Mouse (Mus musculus) cerebellum, adult 11-12 months (tissue): ENCODE results near the gene Glb1l3.
"Not testable (repeated sequence)": the region's sequence is repeated elsewhere in the genome, so short reads cannot be mapped to it uniquely, and the experiment has no call there.

Source experiments
- DNase-seq: peaks from one replicate; pipeline ENCODE4 v3.0.0; 2022

The Glb1l3 gene

DNA sequence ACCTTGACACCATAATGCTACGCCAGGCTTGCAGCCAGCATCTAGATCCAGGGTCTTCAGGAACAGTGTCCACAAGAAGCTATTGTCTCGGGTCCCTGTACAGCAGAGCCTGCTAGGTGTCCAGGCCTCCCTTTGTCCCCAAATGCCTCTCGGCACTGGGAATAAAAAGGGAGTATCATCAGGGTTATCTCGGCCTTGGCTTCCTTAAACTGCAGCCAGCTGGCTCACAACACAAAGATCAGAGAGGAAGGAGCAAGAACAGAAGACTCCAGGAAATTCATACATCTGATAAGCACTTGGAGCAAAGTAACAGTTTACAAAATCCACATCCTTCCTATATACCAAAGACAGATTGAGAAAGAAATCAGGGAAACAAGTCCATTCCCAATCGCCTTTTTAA lies at the start of gene Glb1l3:
Glb1l3 (minus strand) TSS at position 140 of the 400 bp plus-strand sequence.
- no peak for DNase-seq

DNA sequence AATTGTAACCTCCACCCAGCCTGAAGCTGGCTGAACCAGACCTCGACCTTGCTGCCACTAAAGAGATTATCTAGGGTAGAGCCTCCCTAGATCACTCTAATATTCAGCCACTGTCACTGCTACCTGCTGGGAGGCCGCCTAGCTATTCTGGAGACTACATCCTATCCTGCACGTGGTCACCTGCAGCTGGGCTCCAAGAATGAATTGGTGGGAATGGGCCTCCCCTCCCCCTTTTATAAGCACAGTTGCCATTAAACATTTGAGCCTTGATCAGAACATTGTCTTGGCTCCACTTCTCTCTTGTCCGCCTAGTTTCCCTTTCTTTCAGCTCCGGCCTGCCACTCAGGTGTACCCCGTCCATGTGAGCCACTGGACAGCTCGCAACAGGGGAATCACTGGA lies 9.2 kb upstream of the Glb1l3 start:
- not testable (repeated sequence) for DNase-seq

GRCm38 (mm10) chr9:26831089-26831488 lies 29.6 kb downstream of the Glb1l3 start:
- DNase-seq: no peak

- DNase-seq: no peak
Measured at GRCm38 (mm10) chr9:26819942-26820341, 40.7 kb downstream of the Glb1l3 start.

DNA sequence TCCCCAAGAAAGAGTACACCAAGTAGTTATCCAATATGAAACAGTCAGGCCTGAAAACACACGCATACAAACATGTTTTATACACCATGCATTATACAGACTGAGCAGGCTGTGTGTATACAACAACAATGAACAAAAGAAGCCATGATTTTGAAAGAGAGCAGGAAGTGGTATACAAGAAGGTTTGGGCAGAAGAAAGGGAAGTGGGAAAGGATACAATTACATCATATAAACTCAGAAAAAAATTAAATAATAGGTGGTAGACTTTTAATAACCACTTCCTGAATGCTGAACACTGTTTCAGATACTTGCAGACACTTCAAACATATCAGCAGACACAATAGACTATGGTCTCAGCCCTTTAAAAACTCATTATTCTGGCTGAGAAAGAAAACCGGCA lies 52.0 kb downstream of the Glb1l3 start:
- no peak for DNase-seq

GRCm38 (mm10) chr9:26805935-26806666 lies 54.6 kb downstream of the Glb1l3 start, which contains the start of gene Glb1l2:
Gene Glb1l2, minus strand, starts transcription at chr9:26806468.
- DNase-seq: peak; percentile 63

DNA sequence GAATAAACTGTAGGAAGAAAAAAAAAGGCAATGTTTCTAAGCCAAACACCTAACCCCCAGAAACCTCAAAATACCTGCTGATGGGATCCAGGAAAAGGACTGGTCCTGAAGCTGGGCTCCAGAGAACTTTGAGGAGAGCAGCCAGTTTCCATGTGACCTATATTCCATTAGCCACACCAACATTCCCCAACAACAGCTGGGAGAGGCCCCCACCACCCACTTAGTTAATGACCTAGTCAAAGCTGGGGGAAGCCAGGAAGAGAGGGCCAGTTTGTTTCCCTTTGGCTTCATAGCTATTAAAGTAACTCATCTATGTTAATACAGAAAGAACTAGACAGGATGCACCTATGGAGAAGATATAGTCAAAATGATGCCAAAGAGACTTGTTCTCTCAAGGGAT lies 56.4 kb downstream of the Glb1l3 start:
- DNase-seq: no peak

- no peak for DNase-seq
Measured at GRCm38 (mm10) chr9:26800357-26800756, 60.3 kb downstream of the Glb1l3 start.

DNA sequence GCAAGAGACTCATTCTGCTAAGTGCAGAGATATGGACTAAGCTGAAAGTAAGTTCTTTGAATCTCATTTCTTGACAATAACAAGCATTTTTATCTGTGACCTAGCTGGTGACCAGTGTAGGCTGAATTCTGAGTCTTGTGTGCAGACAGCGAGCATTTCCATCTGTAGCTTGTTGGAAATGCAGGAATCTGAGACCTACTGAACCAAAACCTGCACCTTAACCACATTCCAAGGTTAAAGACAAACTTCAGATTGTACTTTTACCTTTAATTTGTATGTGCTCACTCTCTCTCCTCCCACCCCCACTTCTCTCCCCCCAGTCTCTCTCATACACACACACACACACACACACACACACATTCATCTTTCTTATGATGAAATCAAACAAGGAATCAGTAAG lies 62.0 kb downstream of the Glb1l3 start:
- DNase-seq: no peak

DNA sequence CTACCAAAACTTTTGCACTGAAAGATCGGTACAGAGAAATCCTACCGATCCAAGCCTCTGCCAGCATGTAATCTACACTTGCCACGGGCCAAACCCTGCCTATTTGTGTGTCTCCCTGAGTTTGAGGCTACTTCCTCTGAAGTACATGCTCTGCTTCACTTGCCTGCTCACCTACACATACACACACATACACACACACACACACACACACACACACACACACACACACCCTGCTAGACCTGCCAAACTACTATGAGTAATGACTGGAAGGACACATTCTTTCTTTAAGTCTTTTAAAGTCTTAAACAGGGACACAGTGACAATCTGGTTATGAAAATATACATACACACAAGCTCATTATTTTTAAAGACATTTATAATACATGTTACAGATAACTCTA lies 62.5 kb downstream of the Glb1l3 start:
- no peak for DNase-seq

GRCm38 (mm10) chr9:26792829-26793228 lies 67.9 kb downstream of the Glb1l3 start:
- peak; percentile 42 for DNase-seq

DNA sequence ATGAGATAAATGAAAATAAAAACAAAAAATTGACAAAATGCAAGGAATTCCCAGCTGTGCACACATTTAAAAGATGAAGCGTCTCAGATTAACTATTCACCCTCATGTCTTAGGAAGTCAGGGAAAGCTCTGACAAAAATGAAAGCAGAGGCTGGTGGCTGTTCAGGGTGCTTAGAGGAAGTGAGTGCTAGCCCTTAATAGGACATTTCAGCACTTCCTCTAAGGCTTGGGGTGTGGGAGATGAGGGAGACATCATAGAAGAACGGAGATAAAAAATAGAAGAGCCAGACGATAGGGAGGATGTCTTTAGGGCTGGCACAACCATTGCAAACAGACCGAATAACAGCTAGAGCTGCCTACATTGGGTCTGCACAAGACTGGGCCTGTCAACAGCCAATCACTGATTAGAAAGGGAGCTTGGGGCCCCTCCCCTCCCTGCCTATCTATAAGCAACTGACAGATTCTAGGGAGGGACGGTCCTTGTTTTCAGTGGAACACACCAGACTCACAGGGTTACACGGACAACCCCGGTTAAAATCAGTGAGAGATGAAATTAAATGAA lies 77.2 kb downstream of the Glb1l3 start:
- no peak for DNase-seq

GRCm38 (mm10) chr9:26778421-26778820 lies 82.3 kb downstream of the Glb1l3 start:
- no peak for DNase-seq

DNA sequence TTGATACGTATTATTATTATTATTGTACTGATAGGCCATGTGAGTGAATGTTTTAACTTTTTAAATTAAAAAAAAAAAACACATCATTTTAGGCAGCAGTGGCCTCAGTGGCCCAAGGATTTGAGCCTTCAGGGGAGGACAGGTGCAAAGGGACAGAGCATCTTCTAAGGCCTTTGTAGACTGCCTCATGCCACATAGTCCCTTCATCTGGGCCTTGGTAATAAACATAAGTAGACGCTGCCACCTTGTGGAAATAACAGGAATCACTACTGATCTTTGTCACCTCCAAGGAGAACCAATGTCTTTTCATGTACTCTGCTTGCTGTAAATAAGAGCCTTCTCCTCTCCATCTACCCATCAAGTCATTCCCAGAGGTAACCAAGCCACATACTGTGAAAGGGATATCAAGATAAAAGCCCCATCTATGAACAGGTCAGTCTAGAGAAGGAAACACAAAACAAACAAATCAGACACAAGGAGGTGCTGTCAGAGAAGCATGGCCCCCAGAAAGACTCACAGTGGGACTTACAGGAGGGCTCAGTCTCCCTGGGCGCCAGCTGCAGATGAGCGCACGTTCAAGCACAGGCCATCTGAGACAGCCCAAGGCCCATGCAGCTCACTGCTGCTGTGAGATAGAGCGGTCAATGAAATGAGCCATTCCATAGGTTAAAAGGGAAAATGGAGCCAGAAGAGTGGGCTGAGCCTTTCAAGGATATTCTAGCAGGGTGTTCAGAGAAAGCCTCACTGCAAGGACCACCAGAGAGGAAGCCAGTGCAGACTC lies 84.4 kb downstream of the Glb1l3 start:
- DNase-seq: peak; percentile 11

GRCm38 (mm10) chr9:26775700-26776099 lies 85.0 kb downstream of the Glb1l3 start:
- no peak for DNase-seq

DNA sequence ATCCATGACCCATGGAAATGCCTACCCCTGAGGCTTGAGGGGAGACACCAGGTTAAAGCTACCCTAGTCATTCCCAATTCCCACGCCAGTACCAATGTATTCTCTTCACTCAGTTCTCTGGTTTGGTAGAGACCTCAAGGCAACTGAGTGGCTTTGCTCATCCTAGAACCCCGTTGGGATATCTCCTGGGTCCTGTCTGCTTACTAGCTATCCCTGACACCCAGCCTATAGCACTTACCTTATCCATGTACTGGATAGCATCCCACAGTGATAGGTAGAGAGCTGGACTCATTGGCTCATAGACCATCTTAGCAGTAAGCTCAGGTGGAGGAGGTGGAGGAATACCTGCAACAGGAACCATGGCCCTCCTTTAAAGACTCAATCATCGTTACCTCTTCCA lies 92.5 kb downstream of the Glb1l3 start:
- no peak for DNase-seq
